Mouse (Mus musculus) kidney, adult 2 months (tissue): ENCODE data around the gene St3gal3.

ENCODE experiments used
- CTCF ChIP-seq: fragments of 200-500 bp; conservative IDR thresholded peaks from 2 replicates; pipeline ENCODE4 v1.5.1; 2011; ENCODE audit warnings: low read depth, mild to moderate bottlenecking, control low read depth, low read length, moderate library complexity, mixed read lengths; ENCODE audit not compliant: insufficient read depth, insufficient read length
- POLR2A ChIP-seq: fragments of 200-500 bp; IDR thresholded peaks from one replicate; pipeline ENCODE4 v1.6.1; 2011; ENCODE audit warnings: low read depth, low read length, control low read depth

GRCm38 (mm10) chr4:118156559-118156958 is 21.8 kb upstream of the St3gal3 start:
- TF ChIP-seq CTCF (no peak), POLR2A (no peak)
